Mouse (Mus musculus) kidney, postnatal 4 days (tissue): ENCODE results near the gene Ccs.

Experiments used
- DNase-seq, 2 experiments: peaks; one replicate each; pipeline ENCODE4 v3.0.0; 2021; ENCODE audit warnings: mixed read lengths in 2 of 2

Ccs gene

DNA sequence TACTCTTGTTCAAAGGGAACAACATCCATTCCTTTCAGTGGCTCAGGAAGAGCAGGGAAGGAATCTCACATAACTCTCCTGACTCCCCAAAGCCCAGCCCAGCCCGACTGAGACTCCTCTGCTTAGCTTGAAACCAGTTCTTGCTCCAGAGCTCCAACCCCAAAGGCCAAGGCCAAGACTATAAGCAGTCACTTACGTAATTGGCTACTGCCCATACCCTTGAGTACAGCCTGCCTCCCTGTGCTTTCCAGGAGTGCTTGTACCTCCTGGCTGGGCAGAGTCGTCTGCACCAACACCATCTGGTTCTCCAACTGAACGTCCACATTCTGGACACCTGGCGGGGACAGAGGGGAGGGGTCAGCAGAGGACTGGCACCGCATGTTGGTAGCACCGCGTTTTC lies 5.2 kb downstream of the Ccs start:
- DNase-seq: no peak

DNA sequence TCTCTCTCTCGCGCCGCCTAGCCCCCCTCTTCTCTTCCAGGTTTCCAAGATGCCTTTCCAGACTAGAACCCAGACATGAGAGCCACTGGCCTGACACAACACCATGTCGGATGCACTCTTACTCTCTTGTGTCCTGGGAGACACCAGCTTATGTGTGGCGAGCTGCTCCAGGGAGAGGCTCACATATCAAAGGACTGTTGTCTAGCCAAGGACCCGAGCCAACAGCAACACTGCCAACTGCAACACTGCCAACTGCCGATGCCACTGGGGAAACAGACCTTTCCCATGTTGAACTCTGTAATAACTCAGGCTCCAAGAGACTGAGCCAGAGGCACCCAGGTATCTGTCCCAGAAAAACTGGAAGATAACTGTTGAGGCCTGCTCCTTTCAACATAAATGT lies 10.0 kb downstream of the Ccs start:
- DNase-seq: no peak

DNA sequence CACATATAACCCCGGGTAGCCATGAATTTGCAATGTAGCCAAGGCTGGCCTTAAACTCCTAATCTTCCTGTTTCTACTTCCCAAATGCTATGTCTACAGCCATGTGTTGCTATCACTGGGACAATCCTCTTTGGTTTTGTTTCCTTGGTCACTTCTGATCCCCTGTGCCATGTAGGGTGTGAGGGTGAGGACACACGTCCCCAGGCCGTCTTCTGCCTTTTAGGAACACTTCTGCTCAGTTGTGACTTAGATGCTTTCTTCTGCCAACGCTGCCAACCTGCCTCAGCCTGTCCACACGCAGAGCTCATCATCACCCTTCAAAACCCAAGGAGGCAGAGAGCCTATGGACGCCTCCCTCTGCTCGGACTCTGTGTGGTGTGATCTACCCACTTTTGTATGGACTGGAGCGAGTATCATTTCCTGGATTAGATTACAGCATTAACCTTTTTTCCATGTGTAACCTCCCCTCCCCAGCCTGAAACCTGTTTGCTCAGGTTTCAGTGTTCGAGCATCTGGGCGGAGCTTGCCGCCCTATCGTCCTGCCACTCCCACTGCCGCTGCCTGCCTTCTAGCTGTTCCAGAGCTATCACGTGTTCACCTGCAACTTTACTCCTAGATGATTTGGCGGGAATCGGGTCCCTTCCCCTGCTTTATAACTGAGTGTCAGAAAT lies 10.6 kb downstream of the Ccs start:
- peak in 1 of 2 experiments; percentile 64 for DNase-seq

DNA sequence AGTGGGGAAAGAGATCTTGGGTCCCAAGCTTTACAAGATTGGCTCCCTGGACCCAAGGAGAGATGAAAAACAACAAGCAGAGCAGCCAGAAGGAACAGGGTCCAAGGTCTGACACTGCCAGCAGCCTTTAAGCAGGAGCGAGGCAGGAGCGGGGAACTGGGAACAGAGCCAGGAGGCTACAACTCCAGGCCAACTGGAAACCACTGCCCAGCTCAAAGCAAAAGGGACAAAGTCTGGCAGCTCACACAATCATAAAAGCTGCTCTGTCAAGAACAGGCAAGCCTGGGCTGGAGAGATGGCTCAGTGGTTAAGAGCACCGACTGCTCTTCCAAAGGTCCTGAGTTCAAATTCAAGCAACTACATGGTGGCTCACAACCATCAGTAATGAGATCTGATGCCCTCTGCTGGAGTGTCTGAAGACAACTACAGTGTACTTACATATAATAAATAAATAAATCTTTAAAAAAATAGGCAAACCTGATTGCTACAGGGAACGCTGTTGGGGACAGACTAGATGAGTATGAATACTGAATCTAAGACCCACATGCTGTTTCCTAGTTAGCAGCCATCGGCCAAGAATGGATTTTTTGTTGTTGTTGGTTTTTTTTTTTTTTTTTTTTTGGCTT lies 18.3 kb downstream of the Ccs start:
- peak; percentile 78 to 88 for DNase-seq

DNA sequence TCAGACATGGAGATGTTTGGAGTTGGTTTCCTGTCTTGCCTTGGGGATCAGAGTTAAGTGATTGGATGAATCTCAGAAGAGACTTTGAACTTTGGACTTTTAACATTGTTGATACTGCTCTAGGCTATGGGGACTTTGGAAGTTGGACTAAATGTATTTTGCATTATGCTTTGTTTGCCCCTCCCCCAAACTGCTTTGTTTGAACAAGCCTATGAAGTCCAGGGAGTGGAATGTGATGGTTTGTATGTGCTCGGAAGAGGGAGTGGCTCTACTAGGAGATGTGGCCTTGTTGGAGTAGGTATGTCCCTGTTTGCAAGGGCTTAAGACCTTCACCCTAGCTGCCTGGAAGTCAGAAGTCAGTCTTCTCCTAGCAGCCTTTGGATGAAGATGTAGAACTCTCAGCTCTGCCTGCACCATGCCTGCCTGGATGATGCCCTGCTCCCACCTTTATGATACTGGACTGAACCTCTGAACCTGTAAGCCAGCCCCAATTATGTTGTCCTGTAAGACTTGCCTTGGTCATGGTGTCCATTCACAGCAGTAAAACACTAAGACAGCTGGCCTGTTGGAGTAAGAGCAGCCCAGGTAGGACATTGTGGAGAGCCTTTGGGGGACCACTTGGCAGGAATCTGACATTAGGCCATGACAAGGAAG lies 21.8 kb downstream of the Ccs start:
- no peak for DNase-seq

DNA sequence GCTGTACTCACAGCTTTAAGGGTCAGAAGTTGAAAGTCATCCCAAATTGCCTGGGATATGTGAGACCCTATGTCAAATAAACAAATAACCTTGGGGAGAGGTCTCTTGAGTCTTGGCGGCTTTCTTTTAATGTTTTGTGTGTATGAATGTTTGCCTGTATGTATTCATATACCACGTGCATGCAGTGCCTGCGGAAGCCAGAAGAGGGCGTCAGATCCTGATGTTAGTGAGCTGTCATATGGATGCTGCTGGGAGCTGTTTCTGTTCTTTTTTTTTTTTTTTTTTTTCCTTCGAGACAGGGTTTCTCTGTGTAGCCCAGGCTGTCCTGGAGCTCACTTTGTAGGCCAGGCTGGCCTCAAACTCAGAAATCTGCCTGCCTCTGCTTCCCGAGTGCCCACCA lies 26.1 kb downstream of the Ccs start:
- peak; percentile 54 to 64 for DNase-seq

DNA sequence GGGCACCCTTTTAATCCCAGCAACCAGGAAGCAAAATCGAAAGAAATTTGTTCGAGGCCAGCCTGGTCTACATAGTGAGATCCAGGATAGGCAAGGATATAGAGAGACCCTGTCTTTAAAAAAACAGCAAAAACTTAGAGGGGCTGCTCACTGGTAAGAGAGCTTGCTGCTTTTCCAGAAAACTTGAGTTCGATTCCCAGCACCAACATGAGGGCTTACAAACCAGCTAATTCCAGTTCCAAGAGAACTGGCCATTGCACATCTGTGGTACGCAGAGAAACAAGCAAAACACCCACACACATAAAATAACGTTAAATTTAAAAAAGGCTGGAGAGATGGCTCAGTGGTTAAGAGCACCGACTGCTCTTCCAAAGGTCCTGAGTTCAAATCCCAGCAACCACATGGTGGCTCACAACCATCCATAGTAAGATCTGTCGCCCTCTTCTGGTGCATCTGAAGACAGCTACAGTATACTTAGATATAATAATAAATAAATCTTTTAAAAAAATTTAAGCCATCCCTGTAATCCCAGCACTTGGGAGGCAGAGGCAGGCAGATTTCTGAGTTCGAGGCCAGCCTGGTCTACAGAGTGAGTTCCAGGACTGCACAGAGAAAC lies 26.7 kb downstream of the Ccs start:
- DNase-seq: peak in 1 of 2 experiments; percentile 25

DNA sequence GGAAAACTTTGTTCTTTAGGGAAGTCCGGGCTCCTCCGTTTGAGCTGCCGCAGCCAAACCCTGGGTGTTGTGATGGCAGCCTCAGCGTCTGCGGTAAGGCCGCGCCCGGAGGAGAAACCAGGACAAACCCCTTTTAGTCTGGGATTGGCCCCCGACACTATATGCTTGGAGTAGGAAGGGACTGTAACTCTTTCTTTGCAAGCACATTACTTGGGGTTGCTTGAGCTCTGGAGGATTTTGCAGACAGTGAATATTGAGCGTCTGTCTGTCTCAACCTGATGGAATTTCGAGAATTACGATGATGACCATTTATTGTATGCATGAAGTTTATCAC lies 27.3 kb downstream of the Ccs start:
- DNase-seq: no peak

DNA sequence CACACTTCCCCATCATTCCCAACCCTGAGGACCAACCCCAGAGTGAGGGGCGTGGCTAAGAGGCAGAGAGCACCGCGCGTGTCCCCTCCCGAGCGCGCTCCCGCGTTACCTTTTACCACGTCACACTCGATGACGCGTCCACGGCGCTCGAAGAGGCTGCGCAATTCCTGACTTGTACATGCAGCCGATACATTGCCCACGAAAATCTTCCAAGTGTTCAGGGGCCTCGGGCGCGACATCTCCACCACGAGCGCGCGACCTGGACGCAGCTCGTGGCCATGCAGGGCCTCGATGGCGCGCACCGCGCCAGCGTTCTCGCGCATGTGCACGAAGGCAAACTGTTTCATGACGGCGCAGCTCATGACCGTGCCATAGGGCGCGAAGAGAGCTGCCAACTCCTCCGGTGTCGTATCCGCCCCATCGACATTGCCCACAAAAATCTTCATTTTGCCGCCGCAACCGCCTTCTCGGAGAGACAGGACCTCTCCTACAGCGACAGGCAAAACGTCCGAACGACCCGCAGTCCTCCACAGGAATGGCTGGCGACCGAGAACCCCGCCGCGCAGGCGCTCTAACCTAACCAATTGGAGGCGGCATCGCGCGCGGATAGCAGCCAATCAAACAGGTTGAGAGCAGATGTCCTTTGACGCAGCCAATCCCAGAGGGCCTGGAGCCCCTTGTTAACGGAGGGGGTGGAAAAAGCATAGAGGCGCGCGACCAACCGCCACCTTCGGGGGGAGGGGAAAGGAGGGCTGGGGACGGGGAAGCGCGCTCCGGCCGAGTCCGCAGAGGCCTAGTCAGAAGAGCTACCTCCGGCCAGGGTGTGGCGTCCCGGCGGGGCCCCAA lies 27.8 kb downstream of the Ccs start, which contains the start of the genes Gm21992 and Rbm14:
Gene Gm21992 (minus strand): TSS at position 550 of the 846 bp plus-strand sequence.
Gene Rbm14 (minus strand): TSS at position 572 of the 846 bp plus-strand sequence.
- DNase-seq: peak; percentile 97 to 99

DNA sequence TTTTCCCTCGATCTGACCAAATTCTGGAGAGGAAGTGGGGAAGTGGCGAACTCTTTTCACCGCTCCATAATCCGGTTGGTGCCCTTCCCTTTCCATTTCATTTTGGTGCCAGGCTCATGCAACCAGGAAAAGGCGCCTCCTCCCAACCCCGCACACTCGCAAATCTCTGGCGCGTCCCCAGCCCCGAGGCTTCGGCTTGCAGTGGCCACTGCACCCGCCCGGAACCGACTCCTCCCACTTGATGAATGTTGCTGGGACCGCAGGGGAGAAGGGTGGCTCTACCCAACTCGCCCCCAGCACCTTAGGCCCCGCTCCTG lies 28.4 kb downstream of the Ccs start:
- DNase-seq: no peak

DNA sequence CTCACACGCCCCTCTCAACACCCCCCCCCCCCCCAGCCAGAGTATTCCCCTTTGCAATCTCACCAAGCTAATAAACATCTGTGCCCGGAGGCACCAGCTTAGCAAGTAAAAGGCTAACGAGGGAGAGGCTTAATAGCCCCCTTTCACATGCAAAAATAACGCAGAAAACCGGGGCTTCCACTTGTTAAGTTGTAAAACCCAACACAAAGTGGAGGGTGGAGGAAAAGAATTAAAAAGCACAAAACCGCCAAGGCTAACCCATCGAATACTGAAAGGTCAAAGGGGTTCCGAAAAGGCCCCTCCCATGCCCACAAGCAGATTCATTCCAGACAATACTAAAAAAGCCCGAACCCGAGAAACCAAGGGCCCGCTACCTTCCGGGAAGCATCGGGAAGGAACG lies 28.8 kb downstream of the Ccs start:
- no peak for DNase-seq

DNA sequence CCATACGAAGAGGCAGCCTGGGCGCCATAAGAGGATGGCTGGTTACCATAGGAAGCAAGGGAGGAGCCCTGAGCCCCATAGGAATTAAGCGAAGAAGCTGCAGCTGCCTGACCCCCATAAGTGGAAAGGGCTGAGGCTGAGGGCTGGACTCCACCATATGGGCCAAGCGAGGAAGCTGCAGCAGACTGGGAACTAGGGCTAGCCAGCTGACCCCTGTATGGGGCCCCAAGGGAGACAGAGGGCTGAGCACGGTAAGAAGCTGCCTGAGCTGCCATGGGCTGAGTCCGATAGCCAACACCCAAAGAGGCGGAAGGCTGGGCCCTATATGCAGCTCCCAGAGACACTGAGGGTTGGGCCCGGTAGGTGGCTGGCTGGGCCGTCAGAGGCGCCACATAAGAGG lies 35.8 kb downstream of the Ccs start:
- no peak for DNase-seq

DNA sequence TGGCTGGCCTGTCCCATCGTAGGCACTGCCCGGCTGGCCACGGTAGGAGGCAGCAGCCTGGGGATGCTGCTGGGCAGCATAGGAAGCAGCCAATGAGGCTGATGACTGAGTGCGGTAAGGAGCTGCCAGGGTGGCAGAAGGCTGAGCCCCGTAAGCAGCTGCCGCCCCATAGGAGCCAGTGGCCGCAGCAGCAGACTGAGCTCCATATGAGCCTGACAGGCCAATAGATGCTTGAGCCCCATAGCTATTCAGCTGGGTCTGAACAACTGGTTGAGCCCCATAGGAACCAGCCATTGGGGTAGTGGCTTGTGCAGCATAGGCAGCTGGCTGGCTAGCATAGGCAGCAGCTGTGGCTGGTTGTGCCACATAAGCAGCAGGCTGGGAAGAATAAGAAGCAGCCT lies 36.4 kb downstream of the Ccs start:
- DNase-seq: no peak

DNA sequence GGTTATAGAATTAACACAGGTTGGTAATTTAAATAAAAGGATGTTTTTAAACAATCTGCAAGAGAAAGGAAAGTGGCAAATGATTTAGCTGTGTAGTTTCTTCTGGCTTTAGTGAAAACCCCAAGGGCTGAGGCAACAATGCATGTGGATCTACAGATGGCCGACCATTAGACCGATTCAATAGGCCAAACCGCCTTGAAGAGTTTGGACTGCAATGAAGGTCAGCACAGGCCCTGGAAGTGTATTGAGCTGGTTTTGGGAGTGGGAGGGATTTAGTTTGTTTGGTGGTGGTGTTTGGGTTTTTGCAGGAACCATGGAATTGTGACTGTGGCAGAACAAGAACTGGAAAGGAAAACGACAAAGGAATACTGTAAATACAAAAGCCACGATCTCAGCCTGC lies 40.0 kb downstream of the Ccs start:
- DNase-seq: no peak

DNA sequence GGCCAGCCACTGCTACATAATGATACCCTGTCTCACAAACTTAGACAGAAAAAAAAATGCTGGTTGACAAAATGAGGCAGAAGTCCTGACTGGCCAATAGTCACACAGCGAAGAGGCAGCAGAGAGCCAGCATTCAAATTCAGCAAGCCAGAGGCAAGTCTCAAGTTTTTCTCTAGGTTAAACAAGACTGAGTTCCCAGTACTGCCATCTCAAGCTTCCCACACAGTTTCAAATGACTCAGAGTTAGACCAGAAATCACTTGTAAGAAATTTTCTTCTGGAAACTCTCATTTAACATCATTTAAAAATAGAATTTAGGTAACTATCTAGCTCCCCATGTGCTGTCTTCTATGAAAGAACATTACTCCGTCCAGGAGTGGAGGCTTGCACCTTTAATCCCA lies 41.3 kb downstream of the Ccs start:
- no peak for DNase-seq

DNA sequence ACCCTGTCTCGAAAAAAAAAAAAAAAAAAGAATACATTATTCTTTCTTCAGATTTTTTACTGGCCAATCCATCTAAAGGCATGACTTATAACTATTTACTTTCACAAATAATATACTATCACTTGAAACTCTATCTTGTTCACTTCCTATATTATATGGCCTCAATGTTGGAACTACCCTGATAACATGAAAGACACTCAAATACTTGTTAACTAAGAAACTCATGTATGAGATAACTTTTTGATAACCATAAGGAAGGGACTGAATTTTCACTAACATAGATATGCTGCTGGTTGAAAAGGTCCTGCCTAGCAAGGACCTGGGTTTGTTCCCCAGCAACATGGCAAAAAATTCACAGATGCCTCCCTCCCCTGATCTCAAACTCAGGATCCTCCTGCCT lies 43.2 kb downstream of the Ccs start:
- no peak for DNase-seq

DNA sequence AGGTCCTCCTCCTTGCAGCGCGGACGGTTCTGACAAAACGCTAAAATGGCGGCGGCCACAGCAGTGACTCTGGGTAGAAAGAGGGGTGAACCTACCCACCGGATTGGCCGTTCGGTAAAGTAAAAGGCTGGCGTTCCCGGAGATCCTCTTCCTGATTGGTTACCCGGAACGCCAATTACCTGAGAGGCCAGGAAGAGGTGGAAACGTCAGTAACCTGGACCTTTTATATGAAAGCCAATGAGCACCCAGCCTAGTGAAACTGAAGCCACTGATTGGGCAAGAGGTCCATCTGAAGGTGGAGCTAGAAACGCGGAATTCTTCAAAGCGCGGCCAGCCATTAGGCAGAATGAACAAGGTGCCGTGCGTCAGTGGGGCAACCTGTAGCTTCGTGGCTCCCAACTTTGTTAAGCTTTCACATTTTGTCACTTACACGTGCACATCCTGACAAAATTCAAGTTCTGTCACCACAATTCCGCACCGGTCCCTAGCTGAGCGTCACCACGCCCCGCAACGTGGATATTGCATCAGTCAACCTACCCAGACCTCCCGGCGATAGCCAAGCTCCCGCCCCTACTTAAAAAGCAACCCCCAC lies 45.2 kb downstream of the Ccs start, which contains the start of gene Rbm4:
Gene Rbm4 (minus strand): TSS at position 71 of the 592 bp plus-strand sequence.
- peak; percentile 95 to 98 for DNase-seq

DNA sequence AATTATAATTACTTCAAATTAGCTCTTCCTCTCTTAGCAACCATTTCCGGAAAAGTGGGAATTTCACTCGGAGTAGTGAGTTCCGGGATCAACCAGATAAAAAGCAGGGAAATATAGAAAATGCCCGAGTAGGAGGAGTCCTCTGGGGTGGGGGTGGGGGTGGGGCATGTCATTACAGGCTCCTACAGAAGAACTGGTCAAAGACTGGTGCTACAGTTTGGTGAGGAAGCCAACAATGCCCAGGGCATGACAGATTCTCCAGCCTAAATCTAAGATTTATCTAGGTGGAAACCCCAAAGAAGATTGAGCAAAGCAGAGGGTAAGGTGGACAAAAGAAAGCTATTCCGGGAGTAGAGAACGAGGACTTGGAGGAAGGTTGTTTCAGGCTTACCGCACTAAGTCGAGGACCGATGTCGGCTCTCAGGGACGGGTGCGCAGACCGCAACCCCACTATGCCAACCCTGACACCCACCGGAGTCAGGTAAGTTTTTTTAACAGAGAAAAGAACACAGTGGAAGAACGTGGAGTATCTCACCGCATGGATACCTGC lies 45.8 kb downstream of the Ccs start:
- DNase-seq: no peak

DNA sequence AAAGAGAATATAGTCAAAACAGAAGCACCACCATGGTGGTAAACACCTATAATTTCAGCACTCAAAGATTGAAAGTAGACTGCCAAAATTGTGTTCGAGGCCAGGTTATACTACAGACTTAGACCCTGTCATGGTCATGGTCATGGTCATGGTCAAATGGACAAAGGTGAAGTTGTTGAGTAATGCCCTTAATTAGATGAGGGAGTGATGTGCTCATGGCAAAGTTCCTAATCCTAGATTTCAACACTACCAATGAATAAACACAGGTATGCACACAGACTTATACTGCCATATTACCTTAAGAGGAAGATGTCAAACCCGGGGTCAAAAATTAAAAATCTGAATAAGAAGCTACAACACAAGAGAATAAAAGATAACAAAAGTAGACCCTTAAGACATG lies 52.8 kb downstream of the Ccs start:
- no peak for DNase-seq

DNA sequence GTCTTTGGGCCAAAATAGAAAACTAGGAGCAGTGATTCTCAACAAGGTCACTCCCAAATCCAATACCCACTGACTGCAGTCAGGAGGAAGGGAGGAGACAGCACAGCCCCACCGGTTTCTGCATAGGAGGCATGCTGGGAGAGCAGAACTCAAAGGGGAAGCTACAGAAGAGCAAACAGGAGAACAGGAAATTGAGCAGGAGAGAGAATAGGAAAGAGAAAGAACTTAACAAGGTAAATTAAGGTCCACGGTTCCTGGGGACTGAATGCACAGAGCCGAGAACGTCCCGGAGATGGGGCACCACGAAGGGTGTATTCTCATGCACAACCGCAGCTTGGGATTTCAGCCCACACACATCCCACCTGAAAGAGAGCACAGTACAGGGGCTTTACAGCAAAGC lies 53.9 kb downstream of the Ccs start:
- DNase-seq: no peak

DNA sequence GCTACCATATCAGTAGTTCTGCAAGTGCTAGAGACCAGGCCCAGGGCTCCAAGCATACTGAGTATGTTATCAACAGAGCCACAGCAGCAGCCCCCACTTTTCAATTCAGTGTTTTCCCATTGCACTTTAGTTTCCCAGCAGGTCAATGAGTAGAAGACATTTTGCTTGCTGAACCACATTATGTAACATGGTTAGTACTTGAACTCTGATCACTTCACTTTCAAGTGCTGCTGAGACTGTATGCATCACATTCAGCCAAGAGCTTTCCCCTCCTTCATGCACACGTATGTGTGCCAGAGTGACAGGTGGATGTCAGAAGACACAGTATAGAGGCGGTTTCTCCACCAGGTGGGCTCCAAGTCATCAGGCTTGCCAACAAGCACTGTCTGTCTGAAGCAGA lies 56.2 kb downstream of the Ccs start:
- DNase-seq: no peak
